Mouse (Mus musculus) E14TG2a.4 (cell line): ENCODE measurements around the gene Fam45a.

ENCODE experiments used
- CTCF ChIP-seq: conservative IDR thresholded peaks from 2 replicates; pipeline ENCODE4 v1.5.1; 2014; ENCODE audit warnings: low read length
- POU5F1 ChIP-seq: IDR thresholded peaks from 2 replicates; pipeline ENCODE4 v1.6.1; 2014; ENCODE audit warnings: low read length, borderline replicate concordance

- TF ChIP-seq CTCF = no peak
- no peak for TF ChIP-seq POU5F1
These were observed 60.0 kb downstream of the Fam45a start for GRCm38 (mm10) chr19:60871366-60871765.
